In the genomic region with DNA sequence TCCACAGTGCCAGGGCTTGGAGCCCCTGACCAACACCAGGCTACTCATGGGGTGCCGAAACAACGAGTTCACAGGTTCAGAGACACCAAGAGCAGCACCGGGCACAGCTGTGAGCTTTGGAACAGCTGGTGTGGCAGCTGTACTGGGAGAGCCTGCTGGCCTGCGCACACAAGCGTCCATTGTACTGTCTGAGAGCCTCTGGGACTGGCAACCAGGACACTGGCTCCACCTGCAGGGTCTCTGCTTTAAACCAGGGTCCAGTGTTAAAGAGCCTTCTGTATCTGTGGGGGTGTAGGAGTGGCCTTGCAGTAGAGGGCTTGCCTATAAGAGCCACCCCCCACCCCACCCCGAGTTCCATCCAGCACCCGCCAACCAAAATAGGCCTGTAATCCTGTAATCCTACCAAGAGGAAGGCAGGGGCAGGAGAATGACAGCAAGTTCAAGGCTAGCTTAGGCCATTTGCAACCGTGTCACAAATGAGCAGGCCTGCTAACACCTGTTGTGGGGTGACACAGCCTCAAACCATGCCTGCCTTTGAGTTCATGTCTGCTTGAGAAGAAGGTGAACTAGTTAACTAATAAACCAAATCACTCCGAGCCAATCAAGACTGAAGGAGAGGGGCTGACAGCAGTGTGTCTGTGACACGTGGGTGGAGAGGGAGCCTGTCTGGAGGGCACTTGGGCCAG, we compare ENCODE assay signal across 10 mouse cellular contexts. TPM values are rescaled to one million over a fixed set of nuclear protein-coding genes. Genes with fewer than 3 reads are reported as not detected.
A peak's percentile ranks its signal among the peaks of the same experiment; 100 is the strongest.
DNase-seq lines count a peak whose midpoint lies in the region; ATAC-seq and TF ChIP-seq lines count a peak whose summit lies in the region.
"Had no signal": no experiment of that assay in that cellular context is flagged by ENCODE, and none has a peak within 500 bp of the region (broad histone marks: within the 10 kb centered on the region; RNA-seq: fewer than 3 reads in every experiment).

No protein-coding gene starts in this region.

- TF ChIP-seq POLR2A in cerebellum, adult 2 months (IDR thresholded peaks at IDR 0.05; ENCODE audit: borderline replicate concordance, insufficient read depth, low read length): no peak

- 62% methylated on average over 10 of the region's 10 CpGs for WGBS in cerebellum, adult 2 months
- 52% methylated on average over 10 of the region's 10 CpGs for WGBS in midbrain, postnatal 0 days

- H3K27me3 ChIP-seq in cerebellum, adult 2 months (ENCODE audit: control insufficient read depth, insufficient read depth, low read length): no peaks in the 10 kb centered on the region
- no peaks in the 10 kb centered on the region for H3K27me3 ChIP-seq in midbrain, postnatal 0 days (ENCODE audit: insufficient read depth, low read length)

- DNase-seq in cerebellum, adult 2 months: peak; percentile 36 to 39
- DNase-seq in cerebellum, postnatal 36 days: no peak
- DNase-seq in layer of hippocampus, adult 9-11 months: peak; percentile 77
- no peak for DNase-seq in layer of hippocampus, adult 18-20 months (ENCODE audit: low spot score in 2 of 2)
- peak; percentile 61 for DNase-seq in forelimb bud, embryonic 11.5 days (ENCODE audit: low read depth, low spot score)
- peak; percentile 65 for DNase-seq in midbrain, postnatal 0 days (ENCODE audit: low spot score)
- DNase-seq in frontal cortex, postnatal 25 days (ENCODE audit: low spot score in 2 of 2): no peak
- DNase-seq: adrenal gland, postnatal 14 days; liver, postnatal 0 days had no signal

- no peak overlapping the region; the same call in 1 of the 2 replicates for H3K9ac ChIP-seq in midbrain, postnatal 0 days (replicated peaks; ENCODE audit: low read length, poor library complexity, severe bottlenecking)
- H3K9ac ChIP-seq: liver, postnatal 0 days had no signal

- 0 out of 2 replicates have a peak, but pooled peaks have one; percentile 15 for ATAC-seq in midbrain, postnatal 0 days (ENCODE audit: low FRiP score)
- ATAC-seq in megakaryocyte, adult 5-6 weeks (ENCODE audit: poor library complexity, severe bottlenecking): no peak
- ATAC-seq: liver, postnatal 0 days had no signal

- H3K9me3 ChIP-seq in midbrain, postnatal 0 days (ENCODE audit: low read length): no peaks in the 10 kb centered on the region

- peak overlapping the region; percentile 96 for H3K27ac ChIP-seq in cerebellum, adult 2 months (ENCODE audit: insufficient read depth, low read length)
- no peak overlapping the region for H3K27ac ChIP-seq in midbrain, postnatal 0 days (ENCODE audit: low read depth, low read length)

- H3K4me3 ChIP-seq in cerebellum, adult 2 months (replicated peaks; ENCODE audit: insufficient read depth, low read depth, low read length): no peak overlapping the region
- H3K4me3 ChIP-seq in midbrain, postnatal 0 days (ENCODE audit: low read depth, low read length): no peak overlapping the region

- no peak overlapping the region for H3K4me2 ChIP-seq in midbrain, postnatal 0 days (ENCODE audit: low read depth, low read length, poor library complexity, severe bottlenecking)

- peaks cover 4% of the 10 kb centered on the region; the same call in 1 of the 2 replicates for H3K36me3 ChIP-seq in midbrain, postnatal 0 days (ENCODE audit: insufficient read depth, low read length)

- peaks cover 43% of the 10 kb centered on the region for H3K4me1 ChIP-seq in cerebellum, adult 2 months (ENCODE audit: control insufficient read depth, insufficient read depth, low read length)
- H3K4me1 ChIP-seq in midbrain, postnatal 0 days (ENCODE audit: insufficient read depth, low read length): peaks cover 11% of the 10 kb centered on the region; the same call in 1 of the 2 replicates

- TF ChIP-seq CTCF in cerebellum, adult 2 months (IDR thresholded peaks at IDR 0.05; ENCODE audit: borderline replicate concordance, insufficient read depth, low read depth, low read length): no peak
- TF ChIP-seq CTCF in midbrain, postnatal 0 days (IDR thresholded peaks at IDR 0.05): peak; percentile 12; the same call in 1 of the 2 replicates

RNA-seq across cellular contexts. Expression of a gene that starts 1.7 kb away (rescaled TPM):
- 726 and 810 TPM in 2 replicates for polyA plus RNA-seq in cerebellum, adult 2 months (2012; rRNA removed)
- 100 to 1,000 TPM; 461 to 466 TPM for total RNA-seq in layer of hippocampus, adult 18-20 months (2021)
- total RNA-seq in midbrain, postnatal 0 days (2014; rRNA removed): 140 and 197 TPM in 2 replicates
- 144 and 155 TPM in 2 replicates for polyA plus RNA-seq in midbrain, postnatal 0 days (2015; fragmentation: Nextera tagmentation; extraction: Ambion mirVana)
- total RNA-seq in megakaryocyte, adult 5-6 weeks (2015): 0.04 TPM in 1 of 2 replicates, not detected in the other
- not detected in 2 replicates for total RNA-seq in megakaryocyte, adult 5-6 weeks (2017)

RNA-seq across cellular contexts. Expression of a gene that starts 9.6 kb away (rescaled TPM):
- 3.8 and 4.6 TPM in 2 replicates for polyA plus RNA-seq in cerebellum, adult 2 months (2012; rRNA removed)
- total RNA-seq in layer of hippocampus, adult 18-20 months (2021): 1 to 10 TPM in 1 of 2 experiments, under 1 TPM in 1; 0.77 to 1.6 TPM
- total RNA-seq in midbrain, postnatal 0 days (2014; rRNA removed): 1.7 and 24.3 TPM in 2 replicates
- 3.3 and 4.1 TPM in 2 replicates for polyA plus RNA-seq in midbrain, postnatal 0 days (2015; fragmentation: Nextera tagmentation; extraction: Ambion mirVana)
- 13.3 and 19.5 TPM in 2 replicates for total RNA-seq in megakaryocyte, adult 5-6 weeks (2015)
- total RNA-seq in megakaryocyte, adult 5-6 weeks (2017): 6.8 and 10.5 TPM in 2 replicates

RNA-seq across cellular contexts. Expression of a gene that starts 10.0 kb away (rescaled TPM):
- 0.16 TPM in 1 of 2 replicates, not detected in the other for polyA plus RNA-seq in cerebellum, adult 2 months (2012; rRNA removed)
- total RNA-seq in layer of hippocampus, adult 18-20 months (2021): under 1 TPM in 1 of 2 experiments, not detected in 1; 0.33 TPM
- total RNA-seq in midbrain, postnatal 0 days (2014; rRNA removed): 0.71 TPM in 1 of 2 replicates, not detected in the other
- polyA plus RNA-seq in midbrain, postnatal 0 days (2015; fragmentation: Nextera tagmentation; extraction: Ambion mirVana): 0.38 and 0.57 TPM in 2 replicates
- total RNA-seq in megakaryocyte, adult 5-6 weeks (2015): 0.36 and 0.51 TPM in 2 replicates
- 0.84 and 1.1 TPM in 2 replicates for total RNA-seq in megakaryocyte, adult 5-6 weeks (2017)

RNA-seq across cellular contexts. Expression of a gene that starts 18.7 kb away (rescaled TPM):
- 197 and 214 TPM in 2 replicates for polyA plus RNA-seq in cerebellum, adult 2 months (2012; rRNA removed)
- total RNA-seq in layer of hippocampus, adult 18-20 months (2021): 10 to 100 TPM; 55.2 to 63.0 TPM
- 76.1 and 121 TPM in 2 replicates for total RNA-seq in midbrain, postnatal 0 days (2014; rRNA removed)
- polyA plus RNA-seq in midbrain, postnatal 0 days (2015; fragmentation: Nextera tagmentation; extraction: Ambion mirVana): 129 and 140 TPM in 2 replicates
- 18.2 and 24.2 TPM in 2 replicates for total RNA-seq in megakaryocyte, adult 5-6 weeks (2015)
- total RNA-seq in megakaryocyte, adult 5-6 weeks (2017): 19.0 and 22.3 TPM in 2 replicates

RNA-seq across cellular contexts. Expression of a gene that starts 24.8 kb away (rescaled TPM):
- polyA plus RNA-seq in cerebellum, adult 2 months (2012; rRNA removed): 63.4 and 63.8 TPM in 2 replicates
- total RNA-seq in layer of hippocampus, adult 18-20 months (2021): 10 to 100 TPM; 10.5 to 10.9 TPM
- total RNA-seq in midbrain, postnatal 0 days (2014; rRNA removed): 7.3 and 14.1 TPM in 2 replicates
- polyA plus RNA-seq in midbrain, postnatal 0 days (2015; fragmentation: Nextera tagmentation; extraction: Ambion mirVana): 11.7 and 13.6 TPM in 2 replicates
- total RNA-seq in megakaryocyte, adult 5-6 weeks (2015): 0.58 and 1.9 TPM in 2 replicates
- total RNA-seq in megakaryocyte, adult 5-6 weeks (2017): 0.49 and 1.1 TPM in 2 replicates

Comparison
In these comparisons a context has a peak if more than half of its experiments do, and no peak if none do; other contexts are left out.
1. DNase-seq: peak in cerebellum, adult 2 months (2 of 2), layer of hippocampus, adult 9-11 months (single experiment), forelimb bud, embryonic 11.5 days (single experiment) and midbrain, postnatal 0 days (single experiment); none in cerebellum, postnatal 36 days (0 of 2), layer of hippocampus, adult 18-20 months (0 of 2) and frontal cortex, postnatal 25 days (0 of 2).
2. RNA of a gene that starts 1.7 kb away (total RNA-seq): 461 to 466 TPM in layer of hippocampus, adult 18-20 months and 140 to 197 TPM in midbrain, postnatal 0 days; 0.04 TPM in megakaryocyte, adult 5-6 weeks; every median in the first group is over 100 times any median in the second.